Mouse (Mus musculus) forebrain, embryonic 11.5 days (tissue): ENCODE results near the gene Ccdc88c. TPM values are rescaled to one million over a fixed set of nuclear protein-coding genes. Genes with fewer than 3 reads are reported as not detected.

Source experiments
- ATAC-seq: fragments of 200-750 bp; cut with Nextera tagmentation; replicated peaks from 2 replicates; pipeline ENCODE4 v1.8.0; 2017; ENCODE audit warnings: moderate TSS enrichment; ENCODE audit not compliant: low FRiP score
- DNase-seq: peaks from one replicate; pipeline ENCODE4 v3.0.0-alpha.2; 2017; ENCODE audit warnings: low spot score
- H3K27ac ChIP-seq: fragments of 300-500 bp; sonication (generic); 2 replicates; pipeline ENCODE4 v1.5.1; 2014; ENCODE audit warnings: low read depth, low read length
- H3K27me3 ChIP-seq: fragments of 300-500 bp; sonication (generic); 2 replicates; pipeline ENCODE4 v1.6.1; 2014; ENCODE audit warnings: mild to moderate bottlenecking, low read length, mixed read lengths; ENCODE audit not compliant: control insufficient read depth, insufficient read depth
- H3K36me3 ChIP-seq: fragments of 300-500 bp; sonication (generic); 2 replicates; pipeline ENCODE4 v1.6.1; 2014; ENCODE audit warnings: mild to moderate bottlenecking, low read length, moderate library complexity, mixed read lengths; ENCODE audit not compliant: control insufficient read depth, insufficient read depth
- H3K4me1 ChIP-seq: fragments of 300-500 bp; sonication (generic); replicated peaks from 2 replicates; pipeline ENCODE4 v1.6.1; 2014; ENCODE audit warnings: low read length, mixed read lengths; ENCODE audit not compliant: control insufficient read depth, insufficient read depth
- H3K4me2 ChIP-seq: fragments of 300-500 bp; sonication (generic); 2 replicates; pipeline ENCODE4 v1.6.1; 2014; ENCODE audit warnings: low read depth, mild to moderate bottlenecking, low read length, moderate library complexity, mixed read lengths; ENCODE audit not compliant: severe bottlenecking
- H3K4me3 ChIP-seq: fragments of 300-500 bp; sonication (generic); 2 replicates; pipeline ENCODE4 v1.5.1; 2014; ENCODE audit warnings: low read depth, low read length
- H3K9ac ChIP-seq: fragments of 300-500 bp; sonication (generic); 2 replicates; pipeline ENCODE4 v1.6.1; 2014; ENCODE audit warnings: low read length
- H3K9me3 ChIP-seq: fragments of 300-500 bp; sonication (generic); 2 replicates; pipeline ENCODE4 v1.6.1; 2016; ENCODE audit warnings: low read length, mixed read lengths; ENCODE audit not compliant: control insufficient read depth
- WGBS: fragments of 180-500 bp; shearing (Covaris S2); extraction: QIAGEN DNeasy Blood & Tissue Kit; methylation state at CpG from one replicate; pipeline ENCODE4 v1.1.7; 2014; 5-methylcytosine and 5-hydroxymethylcytosine counted together
- polyA plus RNA-seq: library from polyadenylated mRNA; unstranded; fragments of >200 nt; fragmentation: Nextera tagmentation; extraction: Ambion mirVana; gene quantifications from 2 replicates; pipeline ENCODE4 v1.2.1, GENCODE M21; 2014

The Ccdc88c gene
- polyA plus RNA-seq, 1 experiment from 2014 or later, result 27.7 TPM

GRCm38 (mm10) chr12:100979616-100980015 lies 49.2 kb downstream of the Ccdc88c start:
- 90% methylated on average over 5 of the region's 5 CpGs for WGBS
- no peaks in the 10 kb centered on the region for H3K36me3 ChIP-seq
- H3K4me1 ChIP-seq, result no peaks in the 10 kb centered on the region; the same call in 1 of the 2 replicates
- DNase-seq (no peak), ATAC-seq (no peak)
- H3K9ac ChIP-seq, result no peak overlapping the region
- no peak overlapping the region for H3K27ac ChIP-seq
- H3K27me3 ChIP-seq, result no peaks in the 10 kb centered on the region
- H3K9me3 ChIP-seq, result no peaks in the 10 kb centered on the region
- H3K4me3 ChIP-seq, result no peak overlapping the region
- H3K4me2 ChIP-seq, result no peak overlapping the region

GRCm38 (mm10) chr12:100977958-100978725 lies 50.7 kb downstream of the Ccdc88c start:
- ATAC-seq (no peak), DNase-seq (no peak)
- Histone ChIP-seq H3K4me2 (no peak overlapping the region), H3K9ac (no peak overlapping the region), H3K9me3 (no peaks in the 10 kb centered on the region), H3K4me1 (no peaks in the 10 kb centered on the region; the same call in 1 of the 2 replicates), H3K27me3 (no peaks in the 10 kb centered on the region), H3K4me3 (no peak overlapping the region), H3K36me3 (no peaks in the 10 kb centered on the region), H3K27ac (no peak overlapping the region)
- WGBS, result 84% methylated on average over 15 of the region's 15 CpGs

GRCm38 (mm10) chr12:100977551-100977950 lies 51.3 kb downstream of the Ccdc88c start:
- H3K27ac ChIP-seq, result no peak overlapping the region
- H3K4me1 ChIP-seq, result no peaks in the 10 kb centered on the region; the same call in 1 of the 2 replicates
- DNase-seq (no peak), ATAC-seq (no peak)
- no peaks in the 10 kb centered on the region for H3K36me3 ChIP-seq
- H3K27me3 ChIP-seq, result no peaks in the 10 kb centered on the region
- no peaks in the 10 kb centered on the region for H3K9me3 ChIP-seq
- no peak overlapping the region for H3K4me3 ChIP-seq
- H3K4me2 ChIP-seq, result no peak overlapping the region
- no peak overlapping the region for H3K9ac ChIP-seq

- ATAC-seq, result no peak
- 79% methylated on average over 7 of the region's 7 CpGs for WGBS
- Histone ChIP-seq H3K27me3 (no peaks in the 10 kb centered on the region), H3K9me3 (no peaks in the 10 kb centered on the region), H3K4me3 (no peak overlapping the region), H3K36me3 (peaks cover 4% of the 10 kb centered on the region; the same call in 1 of the 2 replicates), H3K4me1 (no peaks in the 10 kb centered on the region), H3K27ac (no peak overlapping the region), H3K4me2 (no peak overlapping the region), H3K9ac (no peak overlapping the region)
- no peak for DNase-seq
Measured at GRCm38 (mm10) chr12:100969808-100970207, 59.0 kb downstream of the Ccdc88c start.

- H3K36me3 ChIP-seq, result peaks cover 4% of the 10 kb centered on the region; the same call in 1 of the 2 replicates
- H3K27me3 ChIP-seq, result no peaks in the 10 kb centered on the region
- H3K27ac ChIP-seq, result no peak overlapping the region
- DNase-seq (no peak), ATAC-seq (no peak)
- no peak overlapping the region for H3K4me2 ChIP-seq
- H3K9ac ChIP-seq, result no peak overlapping the region
- H3K4me3 ChIP-seq, result no peak overlapping the region
- H3K9me3 ChIP-seq, result no peaks in the 10 kb centered on the region
- 92% methylated on average over 12 of the region's 12 CpGs for WGBS
- H3K4me1 ChIP-seq, result no peaks in the 10 kb centered on the region
Measured at GRCm38 (mm10) chr12:100967383-100967782, 61.5 kb downstream of the Ccdc88c start.

GRCm38 (mm10) chr12:100966253-100966652 lies 62.6 kb downstream of the Ccdc88c start:
- Histone ChIP-seq H3K36me3 (peaks cover 4% of the 10 kb centered on the region; the same call in 1 of the 2 replicates), H3K4me3 (no peak overlapping the region), H3K4me2 (no peak overlapping the region), H3K4me1 (no peaks in the 10 kb centered on the region), H3K27me3 (no peaks in the 10 kb centered on the region), H3K9ac (no peak overlapping the region), H3K27ac (no peak overlapping the region), H3K9me3 (no peaks in the 10 kb centered on the region)
- ATAC-seq (no peak), DNase-seq (no peak)
- WGBS, result 89% methylated on average over 9 of the region's 9 CpGs

- WGBS, result 89% methylated on average over 3 of the region's 3 CpGs
- ATAC-seq (no peak), DNase-seq (no peak)
- H3K9ac ChIP-seq, result no peak overlapping the region
- peaks cover 4% of the 10 kb centered on the region; the same call in 1 of the 2 replicates for H3K36me3 ChIP-seq
- no peak overlapping the region for H3K4me3 ChIP-seq
- no peaks in the 10 kb centered on the region for H3K9me3 ChIP-seq
- H3K4me2 ChIP-seq, result no peak overlapping the region
- no peak overlapping the region for H3K27ac ChIP-seq
- no peaks in the 10 kb centered on the region for H3K27me3 ChIP-seq
- no peaks in the 10 kb centered on the region for H3K4me1 ChIP-seq
Measured at GRCm38 (mm10) chr12:100965298-100965697, 63.6 kb downstream of the Ccdc88c start.

- Histone ChIP-seq H3K27me3 (no peaks in the 10 kb centered on the region), H3K27ac (no peak overlapping the region), H3K36me3 (no peaks in the 10 kb centered on the region; the same call in 1 of the 2 replicates), H3K4me1 (peaks cover 2% of the 10 kb centered on the region; the same call in 1 of the 2 replicates), H3K9ac (no peak overlapping the region), H3K4me3 (no peak overlapping the region), H3K9me3 (no peaks in the 10 kb centered on the region), H3K4me2 (no peak overlapping the region)
- DNase-seq (no peak), ATAC-seq (no peak; the same call in 1 of the 2 replicates)
- WGBS, result 72% methylated on average over 15 of the region's 15 CpGs
Measured at GRCm38 (mm10) chr12:100958621-100959592, 69.9 kb downstream of the Ccdc88c start.
